In genomic region chr11:46236976-46237375, GRCm38 (mm10) we compare ENCODE assay signal across 8 mouse cellular contexts. TPM values are rescaled to one million over a fixed set of nuclear protein-coding genes. Genes with fewer than 3 reads are reported as not detected.
DNase-seq lines count a peak whose midpoint lies in the region; ATAC-seq and TF ChIP-seq lines count a peak whose summit lies in the region.

No protein-coding gene starts in this region.

- no peak overlapping the region for H3K4me2 ChIP-seq in kidney, embryonic 15.5 days

- WGBS in kidney, embryonic 15.5 days, result 45% methylated on average over 4 of the region's 4 CpGs
- WGBS in liver, adult 2 months, result 48% methylated on average over 4 of the region's 4 CpGs

- no peak for ATAC-seq in kidney, embryonic 15.5 days (replicated peaks; ENCODE audit: low FRiP score)
- no peak for ATAC-seq in inflammation-experienced regulatory T-cells, adult 6 months

- no peak for TF ChIP-seq POLR2A in liver, adult 2 months (IDR thresholded peaks at IDR 0.05; ENCODE audit: extremely low read depth, insufficient read depth, low read length)

- no peaks in the 10 kb centered on the region for H3K79me2 ChIP-seq in liver, adult 2 months (ENCODE audit: control insufficient read depth, insufficient read depth, low read length)

- DNase-seq in kidney, adult 11 months, result peak; percentile 61
- peak; percentile 66 for DNase-seq in T-cell, adult 2 months (ENCODE audit: low spot score)
- peak; percentile 81 to 86 for DNase-seq in cerebellum, postnatal 10 days
- peak; percentile 57 to 81 for DNase-seq in kidney, adult 8-10 months
- DNase-seq in liver, adult 2 months (ENCODE audit: extremely low read depth, low read depth, low spot score), result no peak
- peak; percentile 84 for DNase-seq in right cerebral cortex, postnatal 4 days

- H3K4me1 ChIP-seq in kidney, embryonic 15.5 days, result 0 out of 2 replicates have a peak, but pooled peaks cover 5% of the 10 kb centered on the region
- no peaks in the 10 kb centered on the region for H3K4me1 ChIP-seq in liver, adult 2 months (ENCODE audit: control insufficient read depth, insufficient read depth, low read length)

- H3K36me3 ChIP-seq in kidney, embryonic 15.5 days, result peaks cover 18% of the 10 kb centered on the region; the same call in 1 of the 2 replicates
- no peaks in the 10 kb centered on the region for H3K36me3 ChIP-seq in liver, adult 2 months (ENCODE audit: control insufficient read depth, insufficient read depth, low read length)

- H3K4me3 ChIP-seq in kidney, embryonic 15.5 days (replicated peaks), result no peak overlapping the region
- H3K4me3 ChIP-seq in liver, adult 2 months (ENCODE audit: insufficient read depth, low read depth, low read length), result no peak overlapping the region

- H3K27ac ChIP-seq in kidney, embryonic 15.5 days, result no peak overlapping the region
- H3K27ac ChIP-seq in liver, adult 2 months (replicated peaks; ENCODE audit: insufficient read depth, low read depth, low read length), result no peak overlapping the region

- no peaks in the 10 kb centered on the region for H3K9me3 ChIP-seq in kidney, embryonic 15.5 days (replicated peaks)

- H3K9ac ChIP-seq in kidney, embryonic 15.5 days, result no peak overlapping the region
- no peak overlapping the region for H3K9ac ChIP-seq in liver, adult 2 months (ENCODE audit: low read depth, low read length)

- TF ChIP-seq CTCF in liver, adult 2 months (IDR thresholded peaks at IDR 0.05; ENCODE audit: low read depth, low read length), result 0 out of 2 replicates have a peak, but pooled peaks have one; percentile 1

- H3K27me3 ChIP-seq in kidney, embryonic 15.5 days, result no peaks in the 10 kb centered on the region
- no peaks in the 10 kb centered on the region for H3K27me3 ChIP-seq in liver, adult 2 months (ENCODE audit: control insufficient read depth, insufficient read depth, low read length)

RNA-seq across cellular contexts. Expression of gene Fndc9, which starts 1.6 kb away (rescaled TPM):
- 0.13 and 0.21 TPM in 2 replicates for polyA plus RNA-seq in kidney, embryonic 15.5 days (2015; fragmentation: Nextera tagmentation; extraction: Ambion mirVana)
- not detected in 2 replicates for total RNA-seq in liver, adult 2 months (2014; rRNA removed)
- not detected in 2 replicates for polyA plus RNA-seq in liver, adult 2 months (2012; rRNA removed)
- 1 to 10 TPM in 1 of 3 experiments, under 1 TPM in 2; 0.57 to 1.5 (median 0.77) TPM for polyA plus RNA-seq in inflammation-experienced regulatory T-cells, adult 6 months (2017; shearing (Covaris generic))
